Mouse (Mus musculus): Measurements from ENCODE around the gene Use1. TPM values are rescaled to one million over a fixed set of nuclear protein-coding genes. Genes with fewer than 3 reads are reported as not detected.

The Use1 gene
- polyA plus RNA-seq, 1 experiment, result 180 TPM

DNA sequence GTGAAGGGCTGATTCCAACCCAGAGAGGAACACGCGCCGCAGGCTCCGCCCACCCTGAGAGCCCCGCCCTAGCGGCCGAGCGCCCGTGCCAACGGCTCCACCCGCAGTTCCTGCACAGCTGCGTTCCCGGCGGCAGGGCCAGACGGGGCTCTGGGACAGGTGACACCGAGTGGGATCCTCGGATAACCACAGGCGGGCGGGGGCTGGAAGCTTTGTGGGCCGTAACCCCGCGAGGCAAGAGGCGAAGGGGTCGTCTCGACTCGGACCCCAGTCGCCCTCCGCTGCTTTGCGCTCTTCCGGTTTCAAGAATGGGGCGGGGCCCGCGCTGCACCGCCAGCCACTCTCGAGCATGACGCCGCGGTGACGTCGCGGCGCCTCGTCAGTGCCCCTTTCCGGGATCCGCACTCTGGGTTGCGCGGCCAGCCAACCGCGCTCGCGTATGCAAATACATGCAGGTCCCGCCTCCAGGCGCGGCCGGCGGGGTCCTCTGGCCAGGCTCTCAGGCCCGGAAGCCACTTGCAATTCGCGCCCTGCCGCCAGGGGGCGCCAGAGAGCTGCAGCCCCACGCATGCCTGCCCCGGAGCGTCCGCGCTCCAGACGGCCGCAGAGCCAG lies 4.7 kb downstream of the Use1 start, which contains the start of gene Ocel1:
Gene Ocel1, plus strand, starts transcription at position 63 of the 613 bp plus-strand sequence.
- Histone ChIP-seq H3ac (ENCODE audit: control insufficient read depth, insufficient read length) (no peak within 1 kb of the TSS), H3K79me2 (ENCODE audit: control insufficient read depth, insufficient read depth) (no peaks in the 10 kb centered on the region), H3K4me2 (ENCODE audit: low read depth) (peak within 1 kb of the TSS; percentile 73), H3K27me3 (ENCODE audit: control insufficient read depth, insufficient read depth, insufficient read length) (no peaks in the 10 kb centered on the region), H3K4me3 (peak within 1 kb of the TSS; percentile 26), H3K36me3 (ENCODE audit: control insufficient read depth, insufficient read depth) (peaks cover 13% of the 10 kb centered on the region)
- no peak for TF ChIP-seq MAX (IDR thresholded peaks at IDR 0.05; ENCODE audit: low read depth)
- TF ChIP-seq TCF12 (IDR thresholded peaks at IDR 0.05; ENCODE audit: insufficient read depth, poor library complexity, severe bottlenecking), result peak; percentile 7
- TF ChIP-seq POLR2A (IDR thresholded peaks at IDR 0.05; ENCODE audit: insufficient read length, low read depth), result peak; percentile 77
- peak; percentile 65 for TF ChIP-seq SRF (IDR thresholded peaks at IDR 0.05; ENCODE audit: control insufficient read depth, insufficient read length, low read depth)
- TF ChIP-seq REST (IDR thresholded peaks at IDR 0.05; ENCODE audit: insufficient read depth, insufficient read length), result no peak
- TF ChIP-seq MYOD1 (IDR thresholded peaks at IDR 0.05; ENCODE audit: control insufficient read depth in 1 of 3, insufficient read length in 2 of 3, low read depth in 2 of 3), result peak in 2 of 3 experiments; percentile 68 to 73
- TF ChIP-seq TCF3 (IDR thresholded peaks at IDR 0.05; ENCODE audit: insufficient read length, low read depth), result peak; percentile 41
- TF ChIP-seq MYOG (IDR thresholded peaks at IDR 0.05; ENCODE audit: control insufficient read depth in 1 of 3, insufficient read depth in 1 of 3, insufficient read length in 2 of 3, low read depth in 2 of 3), result peak in 2 of 3 experiments; percentile 54 to 86
- no peak for TF ChIP-seq E2F4 (IDR thresholded peaks at IDR 0.05; ENCODE audit: insufficient read depth)
- peak; percentile 1 for TF ChIP-seq USF1 (IDR thresholded peaks at IDR 0.05; ENCODE audit: low read depth)
- TF ChIP-seq CEBPB (IDR thresholded peaks at IDR 0.05; ENCODE audit: insufficient read depth, poor library complexity, severe bottlenecking), result no peak
- TF ChIP-seq POLR2AphosphoS2 (IDR thresholded peaks at IDR 0.05; ENCODE audit: insufficient read length, low read depth), result peak; percentile 79

DNA sequence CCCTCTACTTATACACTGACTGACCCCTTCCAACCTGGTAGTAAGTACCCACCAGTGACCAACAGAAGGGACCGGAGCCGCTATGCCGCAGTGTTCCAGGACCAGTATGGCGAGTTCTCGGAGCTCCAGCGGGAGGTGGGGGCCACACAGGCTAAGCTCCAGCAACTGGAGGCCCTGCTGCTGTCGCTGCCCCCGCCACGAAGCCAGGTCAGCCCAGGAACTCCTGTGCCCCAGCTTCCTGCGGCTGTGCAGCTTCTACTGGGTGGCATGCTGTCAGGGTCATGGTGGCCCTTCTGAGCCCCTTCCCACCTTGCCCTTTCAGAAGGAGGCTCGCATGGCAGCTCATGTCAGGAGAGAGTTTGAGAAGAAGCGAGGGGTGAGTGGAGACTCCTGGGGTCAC lies 5.8 kb downstream of the Use1 start:
- Histone ChIP-seq H3K4me2 (ENCODE audit: low read depth) (no peak overlapping the region), H3K4me3 (no peak overlapping the region), H3K27me3 (ENCODE audit: control insufficient read depth, insufficient read depth, insufficient read length) (no peaks in the 10 kb centered on the region), H3K79me2 (ENCODE audit: control insufficient read depth, insufficient read depth) (no peaks in the 10 kb centered on the region), H3ac (ENCODE audit: control insufficient read depth, insufficient read length) (no peak overlapping the region), H3K36me3 (ENCODE audit: control insufficient read depth, insufficient read depth) (peaks cover 13% of the 10 kb centered on the region)
- TF ChIP-seq TCF3 (IDR thresholded peaks at IDR 0.05; ENCODE audit: insufficient read length, low read depth) (no peak), POLR2AphosphoS2 (IDR thresholded peaks at IDR 0.05; ENCODE audit: insufficient read length, low read depth) (peak; percentile 64)

DNA sequence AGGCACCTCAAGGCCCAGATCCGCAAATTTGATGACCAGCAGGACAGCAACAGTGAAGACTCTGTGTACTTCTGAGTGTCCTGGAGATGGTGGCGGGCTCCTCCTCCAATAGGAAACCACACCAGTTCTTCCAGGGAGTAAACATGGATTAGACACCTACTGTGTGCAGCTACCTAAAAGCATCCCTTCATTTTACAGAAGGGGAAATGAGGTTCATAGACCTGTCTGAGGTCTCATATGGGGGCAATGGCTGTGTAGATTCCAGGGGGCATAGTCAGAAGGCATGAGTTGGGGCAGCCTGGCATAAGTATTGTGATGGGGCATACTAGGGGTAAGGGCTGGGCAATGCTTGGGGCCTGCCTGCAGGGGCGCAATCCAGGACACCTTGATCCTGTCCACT lies 6.4 kb downstream of the Use1 start:
- Histone ChIP-seq H3K4me3 (no peak overlapping the region), H3K27me3 (ENCODE audit: control insufficient read depth, insufficient read depth, insufficient read length) (no peaks in the 10 kb centered on the region), H3K79me2 (ENCODE audit: control insufficient read depth, insufficient read depth) (no peaks in the 10 kb centered on the region), H3K4me2 (ENCODE audit: low read depth) (no peak overlapping the region), H3K36me3 (ENCODE audit: control insufficient read depth, insufficient read depth) (peaks cover 13% of the 10 kb centered on the region), H3ac (ENCODE audit: control insufficient read depth, insufficient read length) (no peak overlapping the region)
- no peak for TF ChIP-seq CEBPB (IDR thresholded peaks at IDR 0.05; ENCODE audit: insufficient read depth, poor library complexity, severe bottlenecking)
- TF ChIP-seq USF1 (IDR thresholded peaks at IDR 0.05; ENCODE audit: low read depth), result no peak
- no peak for TF ChIP-seq POLR2A (IDR thresholded peaks at IDR 0.05; ENCODE audit: insufficient read length, low read depth)
- no peak for TF ChIP-seq E2F4 (IDR thresholded peaks at IDR 0.05; ENCODE audit: insufficient read depth)
- TF ChIP-seq POLR2AphosphoS2 (IDR thresholded peaks at IDR 0.05; ENCODE audit: insufficient read length, low read depth), result no peak
- TF ChIP-seq MAX (IDR thresholded peaks at IDR 0.05; ENCODE audit: low read depth), result no peak
- no peak for TF ChIP-seq REST (IDR thresholded peaks at IDR 0.05; ENCODE audit: insufficient read depth, insufficient read length)

DNA sequence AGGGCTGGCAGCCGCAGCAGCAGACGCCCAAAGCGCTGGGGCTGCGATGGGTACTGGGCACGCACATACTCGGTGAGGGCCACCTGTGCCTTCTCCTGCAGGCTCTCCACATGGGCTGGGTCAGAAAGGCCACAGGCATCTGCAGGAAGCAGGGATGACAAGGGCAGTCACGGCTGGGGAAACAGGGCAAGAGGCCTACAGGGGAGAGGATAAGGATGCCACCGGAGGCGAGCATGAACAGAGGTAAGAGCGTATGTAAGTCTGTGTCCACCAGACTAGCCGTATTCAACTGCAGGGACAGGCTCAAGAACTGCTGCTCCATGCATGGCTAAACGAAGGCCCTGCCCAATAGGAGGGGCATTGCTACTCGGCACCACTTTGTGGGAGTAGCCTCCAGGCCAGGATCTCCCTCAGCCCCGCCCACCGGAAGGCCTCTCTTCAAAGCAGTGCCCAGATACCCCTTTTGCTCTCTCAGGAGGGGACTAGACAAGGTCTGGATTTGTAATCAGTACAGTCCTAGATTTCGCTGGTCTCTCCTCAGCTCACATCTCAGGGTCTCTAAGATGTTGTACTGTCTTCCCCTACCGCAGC lies 8.1 kb downstream of the Use1 start:
- H3K27me3 ChIP-seq (ENCODE audit: control insufficient read depth, insufficient read depth, insufficient read length), result no peaks in the 10 kb centered on the region
- H3ac ChIP-seq (ENCODE audit: control insufficient read depth, insufficient read length), result no peak overlapping the region
- peaks cover 13% of the 10 kb centered on the region for H3K36me3 ChIP-seq (ENCODE audit: control insufficient read depth, insufficient read depth)
- peaks cover 4% of the 10 kb centered on the region for H3K79me2 ChIP-seq (ENCODE audit: control insufficient read depth, insufficient read depth)
- no peak overlapping the region for H3K4me2 ChIP-seq (ENCODE audit: low read depth)
- TF ChIP-seq REST (IDR thresholded peaks at IDR 0.05; ENCODE audit: insufficient read depth, insufficient read length) (no peak), E2F4 (IDR thresholded peaks at IDR 0.05; ENCODE audit: insufficient read depth) (no peak), TCF12 (IDR thresholded peaks at IDR 0.05; ENCODE audit: insufficient read depth, poor library complexity, severe bottlenecking) (no peak), MYOG (IDR thresholded peaks at IDR 0.05; ENCODE audit: control insufficient read depth in 1 of 3, insufficient read depth in 1 of 3, insufficient read length in 2 of 3, low read depth in 2 of 3) (no peak), MAX (IDR thresholded peaks at IDR 0.05; ENCODE audit: low read depth) (no peak), CEBPB (IDR thresholded peaks at IDR 0.05; ENCODE audit: insufficient read depth, poor library complexity, severe bottlenecking) (no peak), POLR2AphosphoS2 (IDR thresholded peaks at IDR 0.05; ENCODE audit: insufficient read length, low read depth) (peak; percentile 24), TCF3 (IDR thresholded peaks at IDR 0.05; ENCODE audit: insufficient read length, low read depth) (no peak), MYOD1 (IDR thresholded peaks at IDR 0.05; ENCODE audit: control insufficient read depth in 1 of 3, insufficient read length in 2 of 3, low read depth in 2 of 3) (no peak)
- H3K4me3 ChIP-seq, result no peak overlapping the region

Measured in myocyte (in vitro differentiated cells).